Mouse (Mus musculus) Patski (cell line): ENCODE measurements at regions not wholly inside any gene's neighbourhood (a gene's known extent, or its start where the extent isn't known, plus 50 kb on each side); places are given as distances from the start of the nearest gene placed in this dataset.

Experiments
- ATAC-seq: fragments of 100-300 bp; one replicate; pipeline ENCODE4 v1.8.0; 2021
- CTCF ChIA-PET: fragments of 350-600 bp; sonication (Branson Sonifier 250); formaldehyde crosslinking; loops from one replicate; lab custom pipeline; 2022; ENCODE audit warnings: inconsistent platforms; lab: Charles Lee
- POLR2A ChIA-PET: fragments of 350-600 bp; sonication (Branson Sonifier 250); formaldehyde crosslinking; loops from one replicate; lab custom pipeline; 2022; ENCODE audit warnings: antibody characterized with exemption, inconsistent platforms; lab: Charles Lee
- DNase-seq: peaks from one replicate; pipeline ENCODE4 v3.0.0-alpha.2; 2011; ENCODE audit warnings: low read depth, low spot score
- H3K27me3 ChIP-seq: fragments of 371-371 bp; one replicate; pipeline ENCODE4 v1.5.1; 2021
- CTCF ChIP-seq: fragments of 100-300 bp; IDR thresholded peaks from one replicate; pipeline ENCODE4 v1.5.1; 2021
- in situ Hi-C: fragments of 300-500 bp; cut with MboI; formaldehyde crosslinking; loops from 3 replicates; pipeline ENCODE4 v1.11.1; 2018; ENCODE audit warnings: low pct_unique_long_range_greater_than_20kb, mixed read lengths

DNA sequence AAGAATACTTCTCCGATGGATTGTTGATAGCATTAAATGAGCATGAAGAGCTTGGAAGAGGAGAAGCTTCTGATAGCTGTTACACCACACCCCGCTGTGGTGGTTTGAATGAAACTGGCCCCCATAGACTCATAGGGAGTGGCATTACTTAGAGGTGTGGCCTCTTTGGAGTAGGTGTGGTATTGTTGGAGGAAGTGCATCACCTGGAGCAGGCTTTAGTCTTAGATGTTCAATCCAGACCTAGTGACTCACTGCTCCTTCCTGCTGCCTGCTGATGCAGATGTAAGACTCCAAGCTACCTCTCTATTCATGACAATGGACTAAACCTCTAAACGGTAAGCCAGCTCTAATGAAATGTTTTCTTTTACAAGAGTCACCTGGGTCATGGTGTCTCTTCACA lies 237.1 kb upstream of the Mpped2 start:
- CTCF ChIA-PET: no interaction called here
- TF ChIP-seq CTCF: no peak
- POLR2A ChIA-PET: interaction anchor here (0.6 kb wide), 1 partner anchor 492 kb away, joined by 4 read pairs; no protein-coding TSS in a partner anchor
- DNase-seq: no peak
- H3K27me3 ChIP-seq: no peaks in the 10 kb centered on the region
- ATAC-seq: no peak
- in situ Hi-C loops: no loop called here

DNA sequence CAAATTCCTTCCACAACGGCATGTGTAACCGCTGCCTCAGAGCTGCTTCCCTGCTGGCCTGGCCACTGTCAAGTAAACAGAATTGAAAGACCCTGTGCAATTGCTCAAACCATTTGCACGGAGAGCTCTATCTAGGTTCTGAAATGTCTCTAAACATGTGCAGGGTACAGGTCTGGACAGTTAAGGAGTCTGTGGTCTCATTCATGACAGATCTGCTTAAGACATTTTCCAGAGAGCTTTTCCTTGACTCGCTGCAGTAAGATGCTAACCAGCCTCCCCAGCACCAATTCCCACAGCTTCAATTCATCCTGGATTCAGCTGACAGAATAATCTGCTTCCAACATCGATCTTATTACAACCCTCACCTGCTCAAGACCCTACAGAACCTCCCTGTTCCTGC lies 235.1 kb upstream of the Mpped2 start:
- POLR2A ChIA-PET: no interaction called here
- CTCF ChIA-PET: no interaction called here
- ATAC-seq (no peak), DNase-seq (no peak)
- no peak for TF ChIP-seq CTCF
- H3K27me3 ChIP-seq: peaks cover under 1% of the 10 kb centered on the region
- in situ Hi-C loops: no loop called here

DNA sequence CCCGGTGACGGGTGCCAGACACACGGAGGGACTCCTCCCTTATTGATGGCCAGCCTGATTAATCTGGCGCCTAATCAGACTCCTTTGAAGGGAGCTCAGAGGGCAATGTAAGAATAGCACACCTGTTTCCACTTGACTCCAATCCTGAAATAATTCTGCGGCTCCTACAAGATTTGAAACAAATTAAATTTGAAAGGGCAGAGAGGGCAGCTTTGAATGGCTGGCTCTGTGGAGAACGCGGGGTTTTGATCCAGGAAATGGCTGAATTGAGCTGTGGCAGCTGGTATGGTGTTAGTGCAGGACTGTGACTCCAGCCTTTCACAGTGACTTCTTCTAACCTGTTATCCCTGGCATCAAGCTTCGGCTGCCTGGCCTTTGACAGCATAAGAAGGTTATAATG lies 232.0 kb upstream of the Mpped2 start:
- H3K27me3 ChIP-seq: peaks cover 10% of the 10 kb centered on the region
- ChIA-PET CTCF (no interaction called here), POLR2A (no interaction called here)
- ATAC-seq (no peak), DNase-seq (no peak)
- in situ Hi-C loops: no loop called here
- TF ChIP-seq CTCF: no peak

DNA sequence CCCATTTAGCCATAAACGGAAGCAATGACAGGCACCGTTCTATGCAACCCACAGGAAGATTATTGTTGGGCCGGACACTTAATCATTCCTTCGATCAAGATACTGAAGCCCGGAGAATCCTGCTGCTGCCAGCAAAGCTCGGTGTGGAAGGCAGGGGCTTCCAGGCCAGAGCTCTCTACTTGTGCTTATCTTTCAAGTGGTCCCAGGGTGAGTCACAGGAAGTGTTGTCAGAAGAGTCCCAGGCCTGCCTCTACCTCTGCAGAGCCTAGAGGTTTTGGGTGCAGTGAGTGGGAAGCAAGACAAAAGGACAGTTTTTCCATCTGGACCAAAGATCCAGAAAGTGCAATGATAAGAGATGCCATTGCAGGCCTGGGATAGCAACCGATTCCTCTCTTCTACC lies 231.6 kb upstream of the Mpped2 start:
- peaks cover 10% of the 10 kb centered on the region for H3K27me3 ChIP-seq
- in situ Hi-C loops: no loop called here
- DNase-seq (no peak), ATAC-seq (no peak)
- TF ChIP-seq CTCF: no peak
- CTCF ChIA-PET: no interaction called here
- POLR2A ChIA-PET: no interaction called here

DNA sequence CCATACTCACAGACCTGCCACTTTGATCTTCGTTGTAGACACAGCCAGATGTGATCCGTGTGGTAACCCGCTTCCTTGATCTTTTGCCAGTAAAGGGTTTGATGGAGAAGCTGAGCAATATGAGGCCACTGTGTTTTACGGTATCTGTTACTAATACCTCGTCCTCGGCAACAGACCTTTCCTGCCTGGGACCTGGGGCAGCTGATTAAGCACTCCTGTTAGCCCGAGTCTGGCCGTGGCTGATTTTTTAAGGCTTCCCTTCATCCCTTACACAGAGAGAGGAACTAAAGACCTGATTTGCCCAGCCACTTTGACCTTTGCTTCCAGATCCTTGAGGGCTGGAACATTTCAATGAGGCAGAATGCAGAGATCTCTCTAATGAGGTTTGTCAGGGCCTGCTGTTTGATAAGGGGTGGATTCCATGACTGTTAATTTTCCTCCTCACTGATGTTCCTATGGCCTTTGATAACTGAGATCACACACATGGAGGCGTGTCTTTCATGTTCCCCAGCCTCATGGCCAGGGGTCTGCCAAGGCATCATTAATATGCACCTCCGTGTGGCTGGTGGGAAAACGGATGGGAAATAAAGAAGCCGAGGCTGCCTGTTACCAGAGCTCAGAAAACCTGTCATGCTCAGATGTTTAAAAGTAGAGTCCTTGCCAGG lies 231.0 kb upstream of the Mpped2 start:
- in situ Hi-C loops: no loop called here
- no peak for TF ChIP-seq CTCF
- POLR2A ChIA-PET: no interaction called here
- CTCF ChIA-PET: no interaction called here
- DNase-seq: no peak
- no peak for ATAC-seq
- H3K27me3 ChIP-seq: peaks cover 10% of the 10 kb centered on the region

DNA sequence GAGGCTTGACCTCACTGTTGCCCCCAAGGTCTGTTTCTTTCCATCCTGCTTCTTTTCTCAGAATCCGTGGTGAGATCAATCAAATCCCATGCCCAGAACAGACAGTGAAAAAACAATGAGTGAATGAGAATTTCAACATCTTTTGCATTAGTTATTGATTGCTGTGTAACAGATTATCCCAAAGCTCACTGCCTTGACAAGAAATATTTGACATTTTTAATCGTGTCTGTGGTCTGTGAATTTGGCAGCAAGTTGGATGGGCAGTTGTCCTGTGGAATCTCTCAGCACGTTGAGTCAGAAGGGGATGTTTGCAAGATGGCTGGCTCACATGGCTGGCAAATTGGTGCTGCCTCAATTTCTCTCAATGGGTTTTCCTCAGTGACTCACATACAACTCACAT lies 228.0 kb upstream of the Mpped2 start:
- peaks cover 10% of the 10 kb centered on the region for H3K27me3 ChIP-seq
- ChIA-PET POLR2A (no interaction called here), CTCF (no interaction called here)
- ATAC-seq (no peak), DNase-seq (no peak)
- no peak for TF ChIP-seq CTCF
- in situ Hi-C loops: no loop called here

DNA sequence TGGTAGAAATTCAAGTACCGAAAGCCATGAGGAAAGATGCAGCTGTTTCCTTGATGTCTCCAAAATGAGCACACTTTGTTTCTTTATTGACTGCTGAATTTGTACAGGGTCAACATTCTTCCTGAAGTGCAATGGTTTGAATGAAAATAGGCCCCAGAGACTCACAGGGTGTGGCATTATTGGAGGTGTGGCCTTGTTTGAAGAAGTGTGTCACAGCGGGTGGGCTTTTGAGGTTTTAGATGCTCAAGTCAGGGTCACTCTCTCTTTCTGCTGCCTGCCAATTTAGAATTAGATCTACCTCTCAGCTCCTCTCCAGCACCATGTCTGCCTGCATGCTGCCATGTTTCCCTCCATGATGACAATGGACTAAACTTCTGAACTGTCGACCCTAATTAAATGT lies 227.2 kb upstream of the Mpped2 start:
- in situ Hi-C loops: no loop called here
- ChIA-PET POLR2A (no interaction called here), CTCF (no interaction called here)
- ATAC-seq: no peak
- TF ChIP-seq CTCF: no peak
- no peak for DNase-seq
- H3K27me3 ChIP-seq: peaks cover 10% of the 10 kb centered on the region

DNA sequence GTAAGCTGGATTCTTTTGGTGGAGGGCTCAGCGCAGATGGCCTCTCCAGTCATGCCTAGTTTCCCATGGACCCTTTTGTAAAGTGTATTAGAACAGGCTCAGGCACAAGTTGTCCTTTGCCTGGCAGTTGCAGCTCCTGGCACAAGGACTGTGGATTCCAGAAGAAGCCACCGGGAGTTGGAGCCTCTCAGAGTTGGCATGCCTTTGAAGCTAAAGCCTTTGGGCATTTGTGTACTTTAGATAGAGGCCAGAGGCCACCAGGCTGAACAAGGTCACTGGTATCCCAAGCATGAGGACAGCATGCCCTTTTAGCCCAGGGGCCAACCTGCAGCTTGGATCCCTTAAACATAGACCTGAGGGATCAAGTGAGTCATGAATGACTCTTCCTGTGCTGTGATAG lies 223.9 kb upstream of the Mpped2 start:
- in situ Hi-C loops: no loop called here
- TF ChIP-seq CTCF: no peak
- ATAC-seq (no peak), DNase-seq (no peak)
- ChIA-PET POLR2A (no interaction called here), CTCF (no interaction called here)
- no peaks in the 10 kb centered on the region for H3K27me3 ChIP-seq

DNA sequence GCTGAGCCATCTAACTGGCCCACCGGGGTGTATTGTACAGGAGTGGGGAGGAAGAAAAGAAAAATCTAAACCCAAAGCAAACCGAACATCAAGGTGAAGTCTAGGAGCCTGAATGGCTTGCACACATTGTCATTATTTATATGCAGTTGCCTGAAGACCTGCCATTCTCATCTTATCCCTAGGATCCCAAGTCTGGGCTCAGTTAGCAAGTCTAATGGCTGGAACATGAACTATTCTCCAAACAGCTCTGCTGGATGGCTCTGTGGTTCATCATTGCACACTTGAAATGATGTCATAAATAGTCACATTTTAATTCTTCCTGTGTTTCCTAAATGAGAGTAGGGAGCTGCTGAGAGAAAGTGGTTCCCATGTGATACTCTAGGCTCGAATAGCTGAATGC lies 219.6 kb upstream of the Mpped2 start:
- CTCF ChIA-PET: no interaction called here
- H3K27me3 ChIP-seq: no peaks in the 10 kb centered on the region
- in situ Hi-C loops: no loop called here
- POLR2A ChIA-PET: no interaction called here
- TF ChIP-seq CTCF: no peak
- DNase-seq (no peak), ATAC-seq (no peak)

DNA sequence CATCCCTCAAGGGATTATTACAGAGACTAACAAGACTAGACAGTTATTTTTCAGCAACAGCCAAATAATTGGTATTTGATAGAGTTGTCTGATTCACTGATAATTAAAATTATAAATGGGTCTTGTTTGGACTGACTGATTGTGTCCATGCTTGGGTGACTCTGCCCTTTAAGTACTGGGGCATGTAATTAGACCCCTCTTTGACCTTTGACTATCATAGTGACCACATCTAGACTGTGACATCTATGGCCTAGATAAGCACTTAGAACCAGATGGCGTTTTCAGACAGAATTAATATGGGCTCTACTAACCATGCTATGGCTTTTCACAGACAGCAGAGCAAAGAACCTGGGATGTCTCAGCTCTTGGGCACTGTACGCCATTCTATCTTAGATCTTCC lies 215.1 kb upstream of the Mpped2 start:
- ATAC-seq (no peak), DNase-seq (no peak)
- H3K27me3 ChIP-seq: no peaks in the 10 kb centered on the region
- CTCF ChIA-PET: no interaction called here
- no peak for TF ChIP-seq CTCF
- in situ Hi-C loops: no loop called here
- POLR2A ChIA-PET: no interaction called here

DNA sequence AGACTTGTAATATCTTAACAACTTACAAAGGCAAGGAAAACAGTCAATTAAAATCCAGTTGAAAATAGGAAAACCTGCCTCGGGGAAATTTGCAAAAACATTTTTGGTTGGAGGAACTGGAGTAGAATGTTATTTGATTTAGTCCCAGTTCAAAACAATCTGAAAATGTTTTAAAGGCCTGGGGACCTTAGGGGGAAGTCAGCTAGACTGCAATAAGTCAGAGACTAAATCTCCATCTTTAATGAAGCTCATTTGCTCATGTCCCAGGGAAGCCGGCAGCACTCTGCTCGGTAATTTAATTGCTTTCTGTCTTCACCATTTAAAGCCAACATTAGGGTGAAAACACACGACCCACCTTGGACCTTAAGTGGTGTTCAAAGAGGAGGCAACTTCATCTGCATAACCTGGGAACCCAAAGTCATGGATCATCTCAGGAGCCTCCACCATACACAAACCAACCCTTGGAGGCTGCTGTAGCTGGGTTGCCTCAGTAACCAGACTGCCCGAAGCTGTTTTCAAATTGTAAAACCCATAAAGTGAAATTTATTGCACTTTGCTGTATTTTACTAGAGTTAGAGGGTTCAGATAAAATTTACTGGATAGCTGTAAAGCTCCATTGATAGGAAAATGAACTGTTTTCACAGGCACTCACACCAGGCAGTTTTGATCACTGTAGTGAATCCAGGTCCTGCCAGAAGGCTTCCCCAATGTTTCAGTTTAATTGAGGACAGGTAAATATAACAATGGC lies 205.6 kb upstream of the Mpped2 start:
- ChIA-PET CTCF (interaction anchor here (0.9 to 1.8 kb wide), 2 partner anchors 15 to 22 kb away, joined by 3 read pairs; no protein-coding TSS in a partner anchor), POLR2A (no interaction called here)
- ATAC-seq (no peak), DNase-seq (no peak)
- in situ Hi-C loops: no loop called here
- H3K27me3 ChIP-seq: peaks cover 2% of the 10 kb centered on the region
- no peak for TF ChIP-seq CTCF
